Mouse (Mus musculus): ENCODE results near the gene Arhgap10. TPM values are rescaled to one million over a fixed set of nuclear protein-coding genes. Genes with fewer than 3 reads are reported as not detected.

The Arhgap10 gene
- polyA plus RNA-seq, 1 experiment, result 22.4 TPM

DNA sequence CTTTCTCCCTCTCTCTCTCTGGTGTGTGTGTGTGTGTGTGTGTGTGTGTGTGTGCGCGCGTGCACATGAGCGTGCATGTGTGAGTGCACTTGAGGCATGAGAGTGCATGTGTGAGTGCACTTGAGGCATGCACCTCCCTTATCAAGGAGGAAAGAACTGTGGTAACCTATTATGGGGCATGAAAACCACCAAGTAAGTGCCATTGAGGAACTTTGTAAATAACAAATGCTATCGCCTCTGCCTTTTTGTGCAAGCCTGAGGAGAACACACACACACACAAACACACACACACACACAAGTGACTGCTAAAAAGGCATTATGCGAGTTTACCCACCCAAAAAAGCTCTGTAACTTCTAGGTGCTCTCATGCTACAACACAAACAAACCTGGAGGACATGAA, 28.5 kb downstream of the Arhgap10 start:
- Histone ChIP-seq H3K4me3 (ENCODE audit: insufficient read depth, low read length) (no peak overlapping the region), H3K27ac (ENCODE audit: insufficient read depth, low read length) (no peak overlapping the region), H3K4me1 (ENCODE audit: control insufficient read depth, insufficient read depth, low read length) (peaks cover 16% of the 10 kb centered on the region)
- no peak for TF ChIP-seq POLR2A (IDR thresholded peaks at IDR 0.05; ENCODE audit: extremely low read depth, insufficient read depth, low read length)
- TF ChIP-seq CTCF (IDR thresholded peaks at IDR 0.05; ENCODE audit: extremely low read depth, insufficient read depth, low read length), result no peak

DNA sequence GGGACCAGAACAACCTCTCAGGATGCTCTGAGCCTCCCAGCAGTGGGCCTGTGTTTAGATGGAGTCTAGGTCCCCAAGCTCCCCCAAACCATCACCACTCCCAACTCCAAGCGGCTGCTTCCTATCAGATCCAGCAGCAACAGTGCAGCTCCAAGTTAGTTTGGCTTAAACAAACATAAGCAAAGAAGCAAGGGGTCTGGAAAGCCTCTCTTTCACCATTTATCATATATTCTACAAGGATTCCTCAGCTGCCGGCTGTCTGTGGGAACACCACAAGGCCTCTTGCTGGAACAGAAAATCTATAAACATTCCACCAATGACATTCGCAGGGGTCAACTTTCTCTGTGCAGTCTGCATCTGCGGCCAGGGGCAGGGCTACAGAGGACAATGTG, 29.5 kb downstream of the Arhgap10 start:
- H3K4me1 ChIP-seq (ENCODE audit: control insufficient read depth, insufficient read depth, low read length), result peaks cover 15% of the 10 kb centered on the region
- TF ChIP-seq CTCF (IDR thresholded peaks at IDR 0.05; ENCODE audit: extremely low read depth, insufficient read depth, low read length) (no peak), POLR2A (IDR thresholded peaks at IDR 0.05; ENCODE audit: extremely low read depth, insufficient read depth, low read length) (no peak)
- no peak overlapping the region for H3K4me3 ChIP-seq (ENCODE audit: insufficient read depth, low read length)
- no peak overlapping the region for H3K27ac ChIP-seq (ENCODE audit: insufficient read depth, low read length)

DNA sequence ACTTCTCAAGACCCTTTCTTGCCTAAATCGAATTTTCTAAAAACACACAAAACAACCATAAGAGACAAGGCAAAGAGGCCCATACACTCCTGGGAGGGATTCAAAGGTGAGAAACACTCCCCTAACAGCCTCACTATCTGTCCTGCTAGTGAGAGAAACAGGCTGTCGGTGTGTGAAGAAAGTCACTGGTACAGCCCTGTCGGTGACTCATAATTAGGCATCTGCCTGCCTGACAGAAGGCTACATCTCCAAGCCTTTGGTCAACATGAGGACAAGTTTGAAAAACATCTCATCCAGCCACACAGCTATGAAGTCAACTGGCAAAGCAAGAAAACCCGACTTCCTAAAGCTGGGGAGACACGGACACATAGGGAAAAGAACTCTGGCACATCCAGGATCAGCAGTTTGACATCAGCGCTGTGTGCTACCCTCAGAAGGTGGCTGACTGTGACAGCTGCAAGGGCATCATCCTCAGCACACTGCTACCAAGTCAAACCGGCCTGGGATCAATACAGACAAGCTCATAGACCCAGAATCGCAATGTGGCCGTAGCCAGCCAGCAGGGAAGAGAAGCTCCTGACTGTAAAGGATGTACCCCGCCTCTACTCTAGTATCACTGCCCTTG, 30.1 kb downstream of the Arhgap10 start:
- Histone ChIP-seq H3K27ac (ENCODE audit: insufficient read depth, low read length) (no peak overlapping the region), H3K4me1 (ENCODE audit: control insufficient read depth, insufficient read depth, low read length) (peaks cover 14% of the 10 kb centered on the region), H3K4me3 (ENCODE audit: insufficient read depth, low read length) (no peak overlapping the region)
- TF ChIP-seq POLR2A (IDR thresholded peaks at IDR 0.05; ENCODE audit: extremely low read depth, insufficient read depth, low read length) (no peak), CTCF (IDR thresholded peaks at IDR 0.05; ENCODE audit: extremely low read depth, insufficient read depth, low read length) (no peak)

DNA sequence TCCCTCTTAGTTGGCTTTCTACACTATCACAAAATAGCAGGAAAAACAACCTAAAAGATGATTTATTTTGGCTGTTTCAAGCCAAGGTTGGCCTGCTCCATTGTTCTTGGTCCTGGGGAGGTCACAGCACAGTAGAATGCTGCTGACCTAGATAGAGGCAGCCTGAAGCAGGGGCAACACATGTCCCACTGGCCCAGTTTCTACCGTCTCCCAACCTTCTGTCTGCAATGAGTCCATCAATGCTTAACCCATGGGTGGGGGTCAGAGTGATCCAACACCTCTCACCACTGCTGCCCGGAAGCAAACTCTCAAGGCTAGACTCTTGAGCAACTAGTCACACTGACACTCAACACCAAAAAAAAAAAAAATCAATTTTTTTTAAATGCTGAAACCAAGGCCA, 31.0 kb downstream of the Arhgap10 start:
- TF ChIP-seq CTCF (IDR thresholded peaks at IDR 0.05; ENCODE audit: extremely low read depth, insufficient read depth, low read length) (no peak), POLR2A (IDR thresholded peaks at IDR 0.05; ENCODE audit: extremely low read depth, insufficient read depth, low read length) (no peak)
- no peak overlapping the region for H3K27ac ChIP-seq (ENCODE audit: insufficient read depth, low read length)
- H3K4me1 ChIP-seq (ENCODE audit: control insufficient read depth, insufficient read depth, low read length), result peaks cover 12% of the 10 kb centered on the region
- no peak overlapping the region for H3K4me3 ChIP-seq (ENCODE audit: insufficient read depth, low read length)

DNA sequence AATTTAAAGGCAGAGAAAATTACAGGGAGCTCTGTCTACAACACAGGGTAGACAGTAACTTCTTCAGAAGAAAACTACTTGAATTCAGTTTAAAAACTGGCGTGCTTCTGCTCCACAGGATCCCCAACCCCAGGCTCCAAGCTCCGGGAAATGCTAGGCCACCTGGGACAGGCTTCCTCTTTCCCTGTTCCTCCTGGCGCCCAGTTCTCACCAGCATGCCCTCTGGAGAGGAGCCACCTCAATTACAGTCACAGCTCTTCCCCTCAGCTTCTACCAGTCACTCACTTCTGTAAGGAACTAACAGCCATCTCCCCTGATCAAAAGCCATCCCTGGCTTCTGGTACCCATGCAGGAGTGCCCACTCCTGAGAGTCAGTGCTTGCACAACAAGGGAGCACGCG, 32.9 kb downstream of the Arhgap10 start:
- Histone ChIP-seq H3K4me1 (ENCODE audit: control insufficient read depth, insufficient read depth, low read length) (peaks cover 4% of the 10 kb centered on the region), H3K4me3 (ENCODE audit: insufficient read depth, low read length) (no peak overlapping the region), H3K27ac (ENCODE audit: insufficient read depth, low read length) (no peak overlapping the region)
- TF ChIP-seq POLR2A (IDR thresholded peaks at IDR 0.05; ENCODE audit: extremely low read depth, insufficient read depth, low read length) (no peak), CTCF (IDR thresholded peaks at IDR 0.05; ENCODE audit: extremely low read depth, insufficient read depth, low read length) (no peak)

DNA sequence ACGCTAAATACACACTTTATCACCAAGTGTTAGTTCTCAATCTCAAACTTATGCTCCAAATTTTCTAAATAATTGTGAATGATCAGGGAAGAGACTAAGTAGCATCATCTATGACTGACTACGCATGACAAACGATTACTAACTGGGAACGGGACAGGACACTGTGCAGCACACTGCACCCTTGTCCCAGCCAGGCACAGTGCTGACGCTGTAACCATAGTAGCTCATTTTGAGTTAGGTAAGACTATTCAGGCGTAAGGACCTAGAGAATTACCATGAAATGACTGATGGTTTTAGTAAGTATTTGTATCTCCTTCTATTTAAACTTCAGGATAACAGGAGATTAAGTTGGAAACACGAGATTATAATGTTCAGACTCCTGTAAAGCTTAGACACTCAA, 33.5 kb downstream of the Arhgap10 start:
- Histone ChIP-seq H3K4me1 (ENCODE audit: control insufficient read depth, insufficient read depth, low read length) (peaks cover 2% of the 10 kb centered on the region; the same call in 1 of the 2 replicates), H3K4me3 (ENCODE audit: insufficient read depth, low read length) (no peak overlapping the region), H3K27ac (ENCODE audit: insufficient read depth, low read length) (no peak overlapping the region)
- TF ChIP-seq CTCF (IDR thresholded peaks at IDR 0.05; ENCODE audit: extremely low read depth, insufficient read depth, low read length) (no peak), POLR2A (IDR thresholded peaks at IDR 0.05; ENCODE audit: extremely low read depth, insufficient read depth, low read length) (no peak)

DNA sequence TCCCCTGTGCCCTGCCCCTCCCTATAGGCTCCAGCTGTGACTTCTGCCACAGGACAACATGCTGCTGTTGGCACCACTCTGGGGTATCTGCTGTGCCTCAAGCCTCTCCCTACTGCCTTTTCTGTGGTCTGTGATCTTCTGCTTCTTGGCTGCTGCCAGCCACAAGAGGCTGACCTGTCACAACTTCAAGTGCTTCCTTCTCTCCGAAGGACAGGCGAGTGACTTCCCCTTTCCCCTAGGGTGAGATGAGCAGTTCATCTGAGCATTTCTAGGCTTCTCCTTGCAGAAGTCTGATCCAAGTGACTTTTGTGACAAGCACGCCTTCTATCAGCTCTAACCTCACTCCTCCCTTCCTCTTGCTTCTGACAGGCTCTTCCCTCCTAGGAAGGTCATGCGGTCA, 34.1 kb downstream of the Arhgap10 start:
- H3K4me3 ChIP-seq (ENCODE audit: insufficient read depth, low read length), result no peak overlapping the region
- TF ChIP-seq CTCF (IDR thresholded peaks at IDR 0.05; ENCODE audit: extremely low read depth, insufficient read depth, low read length) (no peak), POLR2A (IDR thresholded peaks at IDR 0.05; ENCODE audit: extremely low read depth, insufficient read depth, low read length) (no peak)
- no peak overlapping the region for H3K27ac ChIP-seq (ENCODE audit: insufficient read depth, low read length)
- H3K4me1 ChIP-seq (ENCODE audit: control insufficient read depth, insufficient read depth, low read length), result peaks cover 2% of the 10 kb centered on the region; the same call in 1 of the 2 replicates

DNA sequence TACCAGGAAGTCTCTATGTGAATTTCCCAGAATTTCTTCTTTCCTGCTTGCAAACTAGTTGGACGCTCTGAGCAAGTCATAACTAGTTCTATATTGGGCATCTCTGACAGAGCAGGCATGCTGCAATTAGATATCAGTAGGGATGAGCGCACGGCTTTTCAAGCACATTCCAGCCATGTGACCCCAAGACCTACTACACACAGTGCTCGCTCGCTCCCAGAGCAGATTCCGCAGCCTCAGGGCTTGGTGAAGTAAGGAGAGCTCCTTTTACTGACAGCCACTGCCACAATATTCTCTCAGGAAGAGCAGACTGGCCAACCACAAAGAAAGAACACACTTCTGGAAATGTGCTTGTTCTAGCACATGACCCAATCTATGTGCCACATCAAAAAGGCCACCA, 36.0 kb downstream of the Arhgap10 start:
- Histone ChIP-seq H3K27ac (ENCODE audit: insufficient read depth, low read length) (no peak overlapping the region), H3K4me1 (ENCODE audit: control insufficient read depth, insufficient read depth, low read length) (peaks cover 4% of the 10 kb centered on the region), H3K4me3 (ENCODE audit: insufficient read depth, low read length) (no peak overlapping the region)
- TF ChIP-seq CTCF (IDR thresholded peaks at IDR 0.05; ENCODE audit: extremely low read depth, insufficient read depth, low read length) (no peak), POLR2A (IDR thresholded peaks at IDR 0.05; ENCODE audit: extremely low read depth, insufficient read depth, low read length) (no peak)

DNA sequence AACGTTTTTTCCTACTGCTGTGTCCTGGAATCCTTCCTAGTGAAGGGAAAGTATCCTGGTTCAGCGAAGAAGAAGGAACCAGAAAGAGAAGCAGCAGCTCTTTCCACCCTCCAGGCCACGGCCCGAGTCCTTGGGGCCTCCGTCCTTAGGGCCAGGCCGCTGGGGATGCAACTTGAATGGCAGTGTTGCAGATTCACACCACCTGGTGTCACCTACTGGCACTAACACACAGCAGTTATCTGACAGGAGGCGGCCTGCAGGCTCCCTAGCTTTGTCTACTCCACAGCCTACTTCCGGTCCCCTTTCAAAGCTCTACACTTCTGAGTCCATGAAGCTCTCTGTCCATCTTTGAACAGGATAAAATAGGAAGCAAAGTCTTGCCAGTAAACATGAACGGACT, 37.8 kb downstream of the Arhgap10 start:
- no peak for TF ChIP-seq CTCF (IDR thresholded peaks at IDR 0.05; ENCODE audit: extremely low read depth, insufficient read depth, low read length)
- TF ChIP-seq POLR2A (IDR thresholded peaks at IDR 0.05; ENCODE audit: extremely low read depth, insufficient read depth, low read length), result no peak

DNA sequence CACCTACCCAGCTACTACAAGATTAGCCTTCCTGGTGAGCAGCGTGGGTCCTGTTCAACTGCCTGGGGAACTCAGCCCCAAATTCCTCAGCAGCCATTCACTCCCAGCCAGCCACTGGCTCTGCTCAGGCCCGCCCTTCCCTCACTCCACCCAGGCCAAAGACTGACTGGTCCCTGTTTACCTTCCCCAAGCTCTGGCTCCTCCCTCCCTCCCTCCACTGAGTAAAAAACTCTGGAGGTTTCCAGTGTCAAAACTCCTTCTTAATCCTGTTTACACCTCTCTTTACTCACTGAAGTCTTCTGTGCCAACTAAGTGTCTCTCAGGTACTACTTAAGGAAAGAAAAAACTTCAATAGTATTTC, 38.9 kb downstream of the Arhgap10 start:
- no peak overlapping the region for H3K4me3 ChIP-seq (ENCODE audit: insufficient read depth, low read length)
- H3K27ac ChIP-seq (ENCODE audit: insufficient read depth, low read length), result no peak overlapping the region
- H3K4me1 ChIP-seq (ENCODE audit: control insufficient read depth, insufficient read depth, low read length), result peaks cover 4% of the 10 kb centered on the region
- no peak for TF ChIP-seq CTCF (IDR thresholded peaks at IDR 0.05; ENCODE audit: extremely low read depth, insufficient read depth, low read length)
- no peak for TF ChIP-seq POLR2A (IDR thresholded peaks at IDR 0.05; ENCODE audit: extremely low read depth, insufficient read depth, low read length)

More for the DNA sequence above, 37.8 kb downstream of the Arhgap10 start:
- no peak overlapping the region for H3K4me3 ChIP-seq (ENCODE audit: insufficient read depth, low read length)
- H3K27ac ChIP-seq (ENCODE audit: insufficient read depth, low read length), result no peak overlapping the region
- peaks cover 4% of the 10 kb centered on the region for H3K4me1 ChIP-seq (ENCODE audit: control insufficient read depth, insufficient read depth, low read length)
